Mouse (Mus musculus) kidney, adult 2 months (tissue): ENCODE measurements at regions not wholly inside any gene's neighbourhood (a gene's known extent, or its start where the extent isn't known, plus 50 kb on each side); places are given as distances from the start of the nearest gene placed in this dataset.

Experiments used
- CTCF ChIP-seq: fragments of 200-500 bp; conservative IDR thresholded peaks from 2 replicates; pipeline ENCODE4 v1.5.1; 2011; ENCODE audit warnings: low read depth, mild to moderate bottlenecking, control low read depth, low read length, moderate library complexity, mixed read lengths; ENCODE audit not compliant: insufficient read depth, insufficient read length
- POLR2A ChIP-seq: fragments of 200-500 bp; IDR thresholded peaks from one replicate; pipeline ENCODE4 v1.6.1; 2011; ENCODE audit warnings: low read depth, low read length, control low read depth

DNA sequence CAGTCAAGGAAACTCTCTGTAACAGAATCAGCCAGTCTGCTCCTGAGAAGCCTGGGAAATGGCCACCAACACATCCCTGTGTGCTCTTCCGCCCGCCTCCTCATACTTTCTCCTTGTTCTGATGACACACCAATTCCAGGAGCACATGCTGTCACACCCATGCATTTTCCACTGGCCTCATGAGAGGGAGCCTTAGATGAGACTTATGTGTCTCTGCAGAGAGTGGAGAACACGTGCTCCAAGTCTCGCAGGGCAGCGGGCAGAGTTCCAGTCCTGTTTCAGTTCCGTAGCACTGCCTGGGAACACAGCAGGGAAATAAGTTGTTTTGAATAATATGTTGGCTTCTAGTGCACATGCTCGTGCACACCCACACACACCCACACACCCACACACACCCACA, 116.7 kb upstream of the Zfp706 start:
- no peak for TF ChIP-seq CTCF
- no peak for TF ChIP-seq POLR2A
